Mouse (Mus musculus) thymus, postnatal 4 days (tissue): ENCODE results near the gene Ppcdc.

Source experiments
- DNase-seq: peaks from one replicate; pipeline ENCODE4 v3.0.0; 2021

Ppcdc gene

GRCm38 (mm10) chr9:57351277-57351676 is 88.6 kb downstream of the Ppcdc start:
- DNase-seq: no peak

- DNase-seq: no peak
These were observed 94.0 kb downstream of the Ppcdc start for GRCm38 (mm10) chr9:57345902-57346301.

- peak; percentile 15 for DNase-seq
These were observed 96.2 kb downstream of the Ppcdc start for GRCm38 (mm10) chr9:57343752-57344151.

- no peak for DNase-seq
These were observed 96.9 kb downstream of the Ppcdc start for GRCm38 (mm10) chr9:57342906-57343474.

GRCm38 (mm10) chr9:57342186-57342585 is 97.7 kb downstream of the Ppcdc start:
- no peak for DNase-seq

- DNase-seq: no peak
These were observed 99.6 kb downstream of the Ppcdc start for GRCm38 (mm10) chr9:57340361-57340760.

GRCm38 (mm10) chr9:57339577-57340210 is 100.2 kb downstream of the Ppcdc start:
- peak; percentile 76 for DNase-seq

GRCm38 (mm10) chr9:57338706-57339105 is 101.2 kb downstream of the Ppcdc start:
- no peak for DNase-seq
